11 mouse cellular contexts compared by ENCODE assay signal in genomic region chr11:106274971-106275411, GRCm38 (mm10). TPM values are rescaled to one million over a fixed set of nuclear protein-coding genes. Genes with fewer than 3 reads are reported as not detected.
DNase-seq lines count a peak whose midpoint lies in the region; TF ChIP-seq lines count a peak whose summit lies in the region.
"Had no signal": no experiment of that assay in that cellular context is flagged by ENCODE, and none has a peak within 500 bp of the region (broad histone marks: within the 10 kb centered on the region; RNA-seq: fewer than 3 reads in every experiment).

No protein-coding gene starts in this region.

- WGBS in kidney, adult 2 months = 45% methylated on average over 7 of the region's 7 CpGs

- peaks cover 17% of the 10 kb centered on the region for H3K4me1 ChIP-seq in kidney, adult 2 months (ENCODE audit: control insufficient read depth, insufficient read depth, low read length)

- no peaks in the 10 kb centered on the region for H3K36me3 ChIP-seq in kidney, adult 2 months (ENCODE audit: control insufficient read depth, insufficient read depth, low read length)
- H3K36me3 ChIP-seq: neural tube, embryonic 12.5 days had no signal

- no peak for TF ChIP-seq POLR2A in kidney, adult 2 months (IDR thresholded peaks at IDR 0.05; ENCODE audit: low read depth, low read length)

- no peaks in the 10 kb centered on the region for H3K27me3 ChIP-seq in kidney, adult 2 months (replicated peaks; ENCODE audit: control insufficient read depth, insufficient read depth, low read length)

- H3K4me3 ChIP-seq in kidney, adult 2 months (ENCODE audit: insufficient read depth, low read depth, low read length) = no peak overlapping the region
- H3K4me3 ChIP-seq: neural tube, embryonic 12.5 days had no signal

- DNase-seq in gastrocnemius, postnatal 14 days = peak; percentile 64
- DNase-seq in gastrocnemius, postnatal 36 days = no peak
- peak; percentile 24 for DNase-seq in NIH3T3 (ENCODE audit: low read depth)
- DNase-seq in kidney, adult 2 months = peak; percentile 73
- DNase-seq in lung, postnatal 14 days = peak; percentile 74
- no peak for DNase-seq in left cerebral cortex, adult 9 months (ENCODE audit: low spot score in 2 of 2)
- DNase-seq in left cerebral cortex, adult 11 months (ENCODE audit: low spot score) = no peak
- no peak for DNase-seq in thymus, adult 18-20 months

- intact Hi-C loops in gastrocnemius, postnatal 14 days (cut with DNase I; ENCODE audit: low total_unique reads) = no loop called here
- intact Hi-C loops in gastrocnemius, postnatal 36 days (cut with DNase I) = no loop called here

- H3K27ac ChIP-seq in kidney, adult 2 months (ENCODE audit: insufficient read depth, low read depth, low read length) = no peak overlapping the region
- H3K27ac ChIP-seq: neural tube, embryonic 12.5 days had no signal

- TF ChIP-seq CTCF in kidney, adult 2 months (conservative IDR thresholded peaks at IDR 0.05; ENCODE audit: insufficient read depth, insufficient read length, low read depth, low read length) = no peak

RNA-seq across cellular contexts. Expression of gene Tcam1, which starts 1.5 kb away (rescaled TPM):
- under 1 TPM; 0.07 to 0.12 TPM for total RNA-seq in gastrocnemius, postnatal 14 days (2021)
- total RNA-seq in gastrocnemius, postnatal 36 days (2021) = under 1 TPM; 0.08 to 0.12 TPM
- 0.02 and 0.03 TPM in 2 replicates for polyA plus RNA-seq in kidney, adult 2 months (2012; rRNA removed)

RNA-seq across cellular contexts. Expression of gene Smarcd2, which starts 2.2 kb away (rescaled TPM):
- total RNA-seq in gastrocnemius, postnatal 14 days (2021) = 10 to 100 TPM; 20.3 to 22.6 TPM
- 10 to 100 TPM; 12.6 to 14.4 TPM for total RNA-seq in gastrocnemius, postnatal 36 days (2021)
- polyA plus RNA-seq in kidney, adult 2 months (2012; rRNA removed) = 70.0 and 77.9 TPM in 2 replicates

RNA-seq across cellular contexts. Expression of gene Psmc5, which starts 19.0 kb away (rescaled TPM):
- total RNA-seq in gastrocnemius, postnatal 14 days (2021) = 100 to 1,000 TPM; 133 to 137 TPM
- 100 to 1,000 TPM; 122 to 134 TPM for total RNA-seq in gastrocnemius, postnatal 36 days (2021)
- polyA plus RNA-seq in kidney, adult 2 months (2012; rRNA removed) = 52.5 and 66.9 TPM in 2 replicates

RNA-seq across cellular contexts. Expression of gene Ftsj3, which starts 19.1 kb away (rescaled TPM):
- 10 to 100 TPM; 22.0 to 25.0 TPM for total RNA-seq in gastrocnemius, postnatal 14 days (2021)
- 10 to 100 TPM; 15.7 to 22.3 TPM for total RNA-seq in gastrocnemius, postnatal 36 days (2021)
- 11.7 TPM in 2 replicates for polyA plus RNA-seq in kidney, adult 2 months (2012; rRNA removed)

RNA-seq across cellular contexts. Expression of gene Gh, which starts 26.7 kb away (rescaled TPM):
- not detected for total RNA-seq in gastrocnemius, postnatal 14 days (2021)
- not detected for total RNA-seq in gastrocnemius, postnatal 36 days (2021)
- polyA plus RNA-seq in kidney, adult 2 months (2012; rRNA removed) = 0.16 TPM in 1 of 2 replicates, not detected in the other
- total RNA-seq: common myeloid progenitor, adult 5-6 weeks; ES-E14 had no signal
- polyA plus RNA-seq: neural tube, embryonic 12.5 days had no signal

Comparison
In these comparisons a context has a peak if more than half of its experiments do, and no peak if none do; other contexts are left out.
1. DNase-seq: peak in gastrocnemius, postnatal 14 days (single experiment), NIH3T3 (single experiment), kidney, adult 2 months (single experiment) and lung, postnatal 14 days (single experiment); none in gastrocnemius, postnatal 36 days (0 of 2), left cerebral cortex, adult 9 months (0 of 2), left cerebral cortex, adult 11 months (single experiment) and thymus, adult 18-20 months (0 of 2).